Mouse (Mus musculus) naive thymus-derived CD4-positive, alpha-beta T cell, adult 2 months (primary cell): ENCODE measurements around the gene Gm11938.

ENCODE experiments used
- DNase-seq: peaks from one replicate; pipeline ENCODE4 v3.0.0-alpha.2; 2011; ENCODE audit warnings: low read depth

Gene Gm11938

GRCm38 (mm10) chr11:99573164-99573563 lies 29.9 kb downstream of the Gm11938 start:
- DNase-seq, result no peak

- no peak for DNase-seq
Measured at GRCm38 (mm10) chr11:99566530-99566929, 36.6 kb downstream of the Gm11938 start, which contains the start of gene Krtap3-1. Krtap3-1 (minus strand) TSS chr11:99566630.

GRCm38 (mm10) chr11:99562580-99562979 lies 40.5 kb downstream of the Gm11938 start:
- DNase-seq, result no peak

GRCm38 (mm10) chr11:99559366-99559765 lies 43.7 kb downstream of the Gm11938 start, which contains the start of gene Gm11939:
Gm11939 (minus strand) TSS chr11:99559466.
- no peak for DNase-seq

- DNase-seq, result no peak
Measured at GRCm38 (mm10) chr11:99557976-99558745, 44.9 kb downstream of the Gm11938 start.

- no peak for DNase-seq
Measured at GRCm38 (mm10) chr11:99556753-99557152, 46.4 kb downstream of the Gm11938 start, which contains the start of gene Krtap3-2. Krtap3-2 (minus strand) TSS chr11:99556853.

GRCm38 (mm10) chr11:99556195-99556594 lies 46.9 kb downstream of the Gm11938 start:
- DNase-seq, result no peak
